Mouse (Mus musculus) fibroblast of lung, adult 2 months (primary cell): ENCODE measurements at regions not wholly inside any gene's neighbourhood (a gene's known extent, or its start where the extent isn't known, plus 50 kb on each side); places are given as distances from the start of the nearest gene placed in this dataset.

Source experiments
- DNase-seq: peaks from one replicate; pipeline ENCODE4 v3.0.0-alpha.2; 2011; ENCODE audit warnings: low read depth

GRCm38 (mm10) chr16:22750725-22751287 lies 60.6 kb downstream of the Crygs start:
- DNase-seq = no peak

GRCm38 (mm10) chr16:22744121-22744855 lies 67.1 kb downstream of the Crygs start:
- no peak for DNase-seq

GRCm38 (mm10) chr16:22743461-22743860 lies 67.9 kb downstream of the Crygs start:
- DNase-seq = no peak

GRCm38 (mm10) chr16:22741496-22741895 lies 69.9 kb downstream of the Crygs start:
- DNase-seq = no peak

GRCm38 (mm10) chr16:22734529-22735022 lies 76.8 kb downstream of the Crygs start:
- DNase-seq = no peak

GRCm38 (mm10) chr16:22733772-22734528 lies 76.9 kb upstream of the Dgkg start:
- peak; percentile 29 for DNase-seq

GRCm38 (mm10) chr16:22729096-22729495 lies 72.1 kb upstream of the Dgkg start:
- no peak for DNase-seq

- DNase-seq = peak; percentile 67
Measured at GRCm38 (mm10) chr16:22725261-22725660, 68.2 kb upstream of the Dgkg start.

GRCm38 (mm10) chr16:22723333-22723732 lies 66.3 kb upstream of the Dgkg start:
- DNase-seq = no peak

- DNase-seq = no peak
Measured at GRCm38 (mm10) chr16:22719791-22720190, 62.8 kb upstream of the Dgkg start.

- DNase-seq = no peak
Measured at GRCm38 (mm10) chr16:22719304-22719703, 62.3 kb upstream of the Dgkg start.

- no peak for DNase-seq
Measured at GRCm38 (mm10) chr16:22717462-22717861, 60.4 kb upstream of the Dgkg start.

- DNase-seq = no peak
Measured at GRCm38 (mm10) chr16:22716306-22716830, 59.3 kb upstream of the Dgkg start.

GRCm38 (mm10) chr16:22714315-22714714 lies 57.3 kb upstream of the Dgkg start:
- no peak for DNase-seq

- DNase-seq = no peak
Measured at GRCm38 (mm10) chr16:22708768-22709167, 51.7 kb upstream of the Dgkg start.
